Mouse (Mus musculus) adrenal gland, adult 2 months (tissue): ENCODE results near the gene Cyp2c69. TPM values are rescaled to one million over a fixed set of nuclear protein-coding genes. Genes with fewer than 3 reads are reported as not detected.
"Not testable (repeated sequence)": the region's sequence is repeated elsewhere in the genome, so short reads cannot be mapped to it uniquely, and the experiment has no call there.

Experiments used
- DNase-seq: peaks from one replicate; pipeline ENCODE4 v3.0.0; 2021
- long read RNA-seq: library from polyadenylated mRNA; stranded (forward); transcript quantifications from one replicate; pipeline ENCODE4 v2.0.0, GENCODE M21; 2021
- polyA plus RNA-seq: library from polyadenylated mRNA; depleted of rRNA; stranded (reverse); fragments of >200 nt; gene quantifications from 2 replicates; pipeline ENCODE4 v1.2.3, GENCODE M21; 2012; rRNA removed
- total RNA-seq, 2 experiments: library from RNA; stranded (reverse); gene quantifications; 2 replicates each; pipeline ENCODE4 v1.2.3; 2021

The Cyp2c69 gene
- total RNA-seq (1 to 10 TPM in 1 of 2 experiments, not detected in 1; 8.2 TPM), polyA plus RNA-seq (0.13 TPM in 1 of 2 replicates, not detected in the other)
- long read RNA-seq: 0 reads

- not testable (repeated sequence) for DNase-seq
These were observed at the start of gene Cyp2c69 for GRCm38 (mm10) chr19:39886699-39887098. TSS of gene Cyp2c69 (minus strand) at chr19:39886799.

- DNase-seq: no peak
These were observed 48.8 kb upstream of the Cyp2c69 start for GRCm38 (mm10) chr19:39935396-39935795.

GRCm38 (mm10) chr19:39930032-39930431 lies 43.4 kb upstream of the Cyp2c69 start:
- DNase-seq: no peak

GRCm38 (mm10) chr19:39901656-39902055 lies 15.1 kb upstream of the Cyp2c69 start:
- DNase-seq: no peak

GRCm38 (mm10) chr19:39890079-39890478 lies 3.5 kb upstream of the Cyp2c69 start:
- not testable (repeated sequence) for DNase-seq

- no peak for DNase-seq
These were observed 20.5 kb downstream of the Cyp2c69 start for GRCm38 (mm10) chr19:39866133-39866532.

- DNase-seq: not testable (repeated sequence)
These were observed 65.7 kb downstream of the Cyp2c69 start for GRCm38 (mm10) chr19:39820931-39821330.

GRCm38 (mm10) chr19:39816400-39816799 lies 70.2 kb downstream of the Cyp2c69 start:
- DNase-seq: not testable (repeated sequence)

- DNase-seq: not testable (repeated sequence)
These were observed 70.6 kb downstream of the Cyp2c69 start for GRCm38 (mm10) chr19:39815991-39816390.

GRCm38 (mm10) chr19:39812714-39813113 lies 73.9 kb downstream of the Cyp2c69 start, which contains the start of gene Cyp2c40:
TSS of gene Cyp2c40 (minus strand) at chr19:39812814.
- DNase-seq: not testable (repeated sequence)

Other genes starting within 250 kb of the Cyp2c69 start
- under 1 TPM in 1 of 2 experiments, not detected in 1; 0.86 TPM for gene Cyp2c67, start 237.7 kb downstream of the Cyp2c69 start, total RNA-seq
- gene Cyp2c67, start 237.7 kb downstream of the Cyp2c69 start, polyA plus RNA-seq: not detected in 2 replicates
- 1 to 10 TPM in 1 of 2 experiments, not detected in 1; 1.7 TPM for gene Cyp2c68, start 145.7 kb downstream of the Cyp2c69 start, total RNA-seq
- 0.19 TPM in 1 of 2 replicates, not detected in the other for gene Cyp2c68, start 145.7 kb downstream of the Cyp2c69 start, polyA plus RNA-seq
- gene Cyp2c40, start 74.0 kb downstream of the Cyp2c69 start, total RNA-seq: 1 to 10 TPM in 1 of 2 experiments, not detected in 1; 3.1 TPM
- 0.06 TPM in 1 of 2 replicates, not detected in the other for gene Cyp2c40, start 74.0 kb downstream of the Cyp2c69 start, polyA plus RNA-seq
- 1 to 10 TPM in 1 of 2 experiments, not detected in 1; 2.2 TPM for gene Cyp2c37, start 105.6 kb upstream of the Cyp2c69 start, total RNA-seq
- gene Cyp2c37, start 105.6 kb upstream of the Cyp2c69 start, polyA plus RNA-seq: 0.10 TPM in 1 of 2 replicates, not detected in the other
- gene Cyp2c54, start 187.0 kb upstream of the Cyp2c69 start, total RNA-seq: under 1 TPM in 1 of 2 experiments, not detected in 1; 0.81 TPM
- not detected in 2 replicates for gene Cyp2c54, start 187.0 kb upstream of the Cyp2c69 start, polyA plus RNA-seq
- 1 to 10 TPM in 1 of 2 experiments, not detected in 1; 4.9 TPM for gene Cyp2c50, start 202.9 kb upstream of the Cyp2c69 start, total RNA-seq
- gene Cyp2c50, start 202.9 kb upstream of the Cyp2c69 start, polyA plus RNA-seq: 0.08 TPM in 1 of 2 replicates, not detected in the other